Mouse (Mus musculus) small intestine, adult 2 months (tissue): ENCODE measurements around the gene Nckap5.

Experiments
- CTCF ChIP-seq: fragments of 200-500 bp; IDR thresholded peaks from 2 replicates; pipeline ENCODE4 v1.5.1; 2012; ENCODE audit warnings: low read depth, mild to moderate bottlenecking, control low read depth, inconsistent platforms, low read length, moderate library complexity, mixed read lengths; ENCODE audit not compliant: insufficient replicate concordance, insufficient read length; ENCODE audit errors: extremely low read depth
- POLR2A ChIP-seq: fragments of 200-500 bp; IDR thresholded peaks from 2 replicates; pipeline ENCODE4 v1.6.1; 2012; ENCODE audit warnings: low read depth, mild to moderate bottlenecking, control low read depth, inconsistent platforms, low read length, moderate library complexity

- no peak for TF ChIP-seq CTCF
- TF ChIP-seq POLR2A, result no peak
Observed at GRCm38 (mm10) chr1:126317345-126317744, 513.3 kb downstream of the Nckap5 start.
